ENCODE assay signal across 11 mouse cellular contexts in genomic region chr11:115684877-115685276, GRCm38 (mm10). TPM values are rescaled to one million over a fixed set of nuclear protein-coding genes. Genes with fewer than 3 reads are reported as not detected.
DNase-seq lines count a peak whose midpoint lies in the region; ATAC-seq and TF ChIP-seq lines count a peak whose summit lies in the region.
"Had no signal": no experiment of that assay in that cellular context is flagged by ENCODE, and none has a peak within 500 bp of the region (broad histone marks: within the 10 kb centered on the region; RNA-seq: fewer than 3 reads in every experiment).

No protein-coding gene starts in this region.

- WGBS in kidney, postnatal 0 days: 87% methylated on average over 6 of the region's 6 CpGs
- WGBS in kidney, embryonic 16.5 days: 91% methylated on average over 6 of the region's 6 CpGs

- no peak overlapping the region for H3K9ac ChIP-seq in kidney, postnatal 0 days (ENCODE audit: low read depth, low read length)
- H3K9ac ChIP-seq in kidney, embryonic 16.5 days (replicated peaks; ENCODE audit: low read length): no peak overlapping the region

- no peaks in the 10 kb centered on the region for H3K27me3 ChIP-seq in kidney, postnatal 0 days (ENCODE audit: insufficient read depth, low read length)
- H3K27me3 ChIP-seq in kidney, embryonic 16.5 days (ENCODE audit: insufficient read depth, low read length): no peaks in the 10 kb centered on the region

- no peak overlapping the region for H3K4me2 ChIP-seq in kidney, postnatal 0 days (ENCODE audit: low read length)
- H3K4me2 ChIP-seq in kidney, embryonic 16.5 days (replicated peaks; ENCODE audit: low read depth, low read length): no peak overlapping the region

- H3K27ac ChIP-seq in kidney, postnatal 0 days: no peak overlapping the region
- no peak overlapping the region for H3K27ac ChIP-seq in kidney, embryonic 16.5 days (ENCODE audit: low read length)

- DNase-seq in cerebellum, postnatal 14 days: peak; percentile 52 to 70
- DNase-seq in cerebellum, adult 9-11 months: no peak
- peak; percentile 42 for DNase-seq in kidney, postnatal 0 days (ENCODE audit: low spot score)
- DNase-seq in retina, postnatal 1 day: peak; percentile 7
- no peak for DNase-seq in retina, embryonic 14.5 days (ENCODE audit: low spot score)
- DNase-seq in skeletal muscle tissue, adult 2 months (ENCODE audit: low read depth, low spot score): peak; percentile 87
- no peak for DNase-seq in thymus, postnatal 4 days
- DNase-seq: cerebellum, postnatal 36 days; right cerebral cortex, postnatal 4 days had no signal

- 0 out of 2 replicates have a peak, but pooled peaks cover 5% of the 10 kb centered on the region for H3K36me3 ChIP-seq in kidney, postnatal 0 days (ENCODE audit: insufficient read depth, low read length)
- peaks cover 25% of the 10 kb centered on the region for H3K36me3 ChIP-seq in kidney, embryonic 16.5 days (ENCODE audit: insufficient read depth, low read length)

- no peak overlapping the region for H3K4me3 ChIP-seq in kidney, postnatal 0 days (replicated peaks; ENCODE audit: low read depth, low read length)
- H3K4me3 ChIP-seq in kidney, embryonic 16.5 days (ENCODE audit: low read length): no peak overlapping the region

- no peaks in the 10 kb centered on the region for H3K4me1 ChIP-seq in kidney, postnatal 0 days (replicated peaks; ENCODE audit: insufficient read depth, low read length)
- H3K4me1 ChIP-seq in kidney, embryonic 16.5 days (ENCODE audit: insufficient read depth, low read length): 0 out of 2 replicates have a peak, but pooled peaks cover 5% of the 10 kb centered on the region

- no peaks in the 10 kb centered on the region for H3K9me3 ChIP-seq in kidney, postnatal 0 days (replicated peaks; ENCODE audit: low read length)
- H3K9me3 ChIP-seq in kidney, embryonic 16.5 days (ENCODE audit: low read length): no peaks in the 10 kb centered on the region

- no peak for ATAC-seq in kidney, postnatal 0 days (replicated peaks; ENCODE audit: low FRiP score, low read depth)
- ATAC-seq in kidney, embryonic 16.5 days (ENCODE audit: low FRiP score, low TSS enrichment): no peak
- ATAC-seq: CD4-positive, CD25-positive, alpha-beta regulatory T cell, adult 4 months had no signal

- TF ChIP-seq CTCF in kidney, postnatal 0 days (IDR thresholded peaks at IDR 0.05; ENCODE audit: low read depth): no peak

RNA-seq across cellular contexts. Expression of gene Grb2, which starts 23.5 kb away (rescaled TPM):
- 69.9 and 72.8 TPM in 2 replicates for polyA plus RNA-seq in kidney, postnatal 0 days (2015; fragmentation: Nextera tagmentation; extraction: Ambion mirVana)
- polyA plus RNA-seq in kidney, embryonic 16.5 days (2015; fragmentation: Nextera tagmentation; extraction: Ambion mirVana): 86.5 and 87.0 TPM in 2 replicates

RNA-seq across cellular contexts. Expression of gene Slc25a19, which starts 56.8 kb away (rescaled TPM):
- 49.7 and 57.9 TPM in 2 replicates for polyA plus RNA-seq in kidney, postnatal 0 days (2015; fragmentation: Nextera tagmentation; extraction: Ambion mirVana)
- polyA plus RNA-seq in kidney, embryonic 16.5 days (2015; fragmentation: Nextera tagmentation; extraction: Ambion mirVana): 51.0 and 56.1 TPM in 2 replicates

Comparison
In these comparisons a context has a peak if more than half of its experiments do, and no peak if none do; other contexts are left out.
1. DNase-seq: peak in cerebellum, postnatal 14 days (2 of 2), kidney, postnatal 0 days (single experiment), retina, postnatal 1 day (single experiment) and skeletal muscle tissue, adult 2 months (single experiment); none in cerebellum, adult 9-11 months (single experiment), retina, embryonic 14.5 days (single experiment) and thymus, postnatal 4 days (single experiment).